Mouse (Mus musculus): ENCODE measurements around the gene Rap1b. TPM values are rescaled to one million over a fixed set of nuclear protein-coding genes. Genes with fewer than 3 reads are reported as not detected.

The Rap1b gene
- polyA plus RNA-seq (2014; fragmentation: Illumina TruSeq; extraction: RNeasy Lipid Tissue Mini Kit (QIAGEN cat#74804); ENCODE audit: low read depth, low replicate concordance): 291 TPM

GRCm38 (mm10) chr10:117845597-117846259, at the start of gene Rap1b:
Gene Rap1b, minus strand, starts transcription at chr10:117846035.

GRCm38 (mm10) chr10:117792141-117793091, 53.4 kb downstream of the Rap1b start, which contains the start of gene Nup107:
Gene Nup107, minus strand, starts transcription at chr10:117792705.

Other genes starting within 250 kb of the Rap1b start
- 29.4 TPM for gene Cpm, start 216.5 kb downstream of the Rap1b start, polyA plus RNA-seq (2014; fragmentation: Illumina TruSeq; extraction: RNeasy Lipid Tissue Mini Kit (QIAGEN cat#74804); ENCODE audit: low read depth, low replicate concordance)
- 50.9 TPM for gene Mdm2, start 135.3 kb downstream of the Rap1b start, polyA plus RNA-seq (2014; fragmentation: Illumina TruSeq; extraction: RNeasy Lipid Tissue Mini Kit (QIAGEN cat#74804); ENCODE audit: low read depth, low replicate concordance)
- 45.3 TPM for gene Slc35e3, start 99.7 kb downstream of the Rap1b start, polyA plus RNA-seq (2014; fragmentation: Illumina TruSeq; extraction: RNeasy Lipid Tissue Mini Kit (QIAGEN cat#74804); ENCODE audit: low read depth, low replicate concordance)
- gene Nup107, start 53.3 kb downstream of the Rap1b start, polyA plus RNA-seq (2014; fragmentation: Illumina TruSeq; extraction: RNeasy Lipid Tissue Mini Kit (QIAGEN cat#74804); ENCODE audit: low read depth, low replicate concordance): 26.6 TPM